Mouse (Mus musculus) layer of hippocampus, adult 9-10 months (tissue): ENCODE measurements around the gene Glp1r.

Source experiments
- DNase-seq: peaks from one replicate; pipeline ENCODE4 v3.0.0; 2022; ENCODE audit warnings: low spot score

The Glp1r gene

DNA sequence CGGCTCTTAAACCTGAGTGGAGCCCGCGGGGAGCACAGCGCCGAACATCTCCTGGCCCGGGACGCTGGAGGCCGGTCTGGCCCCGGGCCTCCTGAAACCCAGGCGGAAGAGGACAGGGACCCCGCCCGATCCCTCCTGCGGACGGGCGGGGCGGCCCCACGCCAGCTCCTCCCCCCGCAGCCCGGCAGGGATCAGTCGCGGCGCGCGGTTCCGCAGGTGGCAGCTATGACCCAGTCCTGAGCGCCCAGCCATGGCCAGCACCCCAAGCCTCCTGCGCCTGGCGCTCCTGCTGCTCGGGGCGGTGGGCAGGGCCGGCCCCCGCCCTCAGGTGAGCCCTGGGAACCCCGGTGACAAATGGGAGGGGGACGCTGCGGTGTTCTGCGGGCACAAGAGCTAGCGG, at the start of gene Glp1r:
Gene Glp1r (plus strand): TSS at position 191 of the 400 bp plus-strand sequence.
- DNase-seq, result no peak

DNA sequence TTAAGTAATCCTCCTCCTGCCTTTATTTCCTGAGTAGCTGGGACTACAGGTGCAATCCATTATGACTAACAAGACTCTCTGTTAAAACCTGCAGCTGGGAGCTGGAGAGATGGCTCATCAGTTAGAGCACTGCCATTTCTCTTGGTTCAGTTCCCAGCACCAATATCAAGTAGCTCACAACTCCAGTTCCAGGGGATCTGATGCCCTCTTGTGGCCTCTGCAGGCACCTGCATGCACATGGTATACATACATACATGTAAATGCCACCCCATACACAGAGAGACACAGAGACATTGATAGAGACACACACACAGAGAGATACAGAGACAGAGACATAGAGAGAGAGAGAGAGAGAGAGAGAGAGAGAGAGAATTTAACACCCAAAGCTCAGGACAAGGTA, 49.3 kb upstream of the Glp1r start:
- DNase-seq, result no peak

DNA sequence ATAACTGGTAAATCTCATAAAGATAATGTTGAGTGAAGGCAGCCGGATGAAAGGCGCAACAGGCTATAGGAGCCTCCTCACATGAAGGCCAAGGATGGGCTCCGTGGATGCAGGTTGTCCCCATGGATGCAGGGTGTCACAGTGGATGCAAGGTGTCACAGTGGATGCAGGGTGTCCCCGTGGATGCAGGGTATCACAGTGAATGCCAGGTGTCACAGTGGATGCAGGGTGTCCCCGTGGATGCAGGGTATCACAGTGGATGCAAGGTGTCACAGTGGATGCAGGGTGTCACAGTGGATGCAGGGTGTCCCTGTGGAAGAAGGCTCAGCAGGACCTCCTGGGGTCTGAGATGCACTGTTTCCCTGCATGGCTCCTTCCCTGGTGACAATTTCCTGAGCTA, 44.3 kb upstream of the Glp1r start:
- no peak for DNase-seq

DNA sequence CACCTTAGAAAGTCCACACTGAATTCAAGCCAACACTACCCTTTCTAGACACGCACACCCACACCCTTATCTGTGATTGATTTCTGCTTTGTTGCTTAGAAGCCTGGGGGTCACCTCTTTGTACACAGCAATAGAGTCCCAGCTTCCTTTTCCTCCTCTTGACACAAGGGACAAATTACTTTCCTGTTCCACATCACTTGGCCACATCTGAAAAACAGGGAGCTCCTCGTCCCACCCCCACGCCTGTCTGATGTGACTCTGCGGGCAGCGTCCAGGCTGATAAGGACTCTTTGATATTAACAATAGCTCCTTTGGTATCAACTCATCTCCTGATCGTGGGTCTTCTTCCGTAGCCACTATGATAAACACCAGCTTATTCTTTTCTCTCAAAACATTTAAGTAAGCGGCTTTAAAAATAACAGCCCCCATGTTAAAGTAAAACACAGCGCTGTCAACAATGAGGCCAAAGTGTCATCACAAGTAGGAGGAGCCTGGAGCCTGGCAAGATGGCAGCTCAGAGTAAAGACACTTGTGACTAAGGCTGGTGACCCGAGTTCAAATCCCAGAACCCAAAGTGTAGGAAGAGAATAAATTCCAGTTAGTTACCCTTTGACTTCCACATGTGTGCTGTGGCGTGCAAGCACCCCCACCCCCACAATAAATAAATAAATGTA, 42.9 kb upstream of the Glp1r start:
- DNase-seq, result no peak

DNA sequence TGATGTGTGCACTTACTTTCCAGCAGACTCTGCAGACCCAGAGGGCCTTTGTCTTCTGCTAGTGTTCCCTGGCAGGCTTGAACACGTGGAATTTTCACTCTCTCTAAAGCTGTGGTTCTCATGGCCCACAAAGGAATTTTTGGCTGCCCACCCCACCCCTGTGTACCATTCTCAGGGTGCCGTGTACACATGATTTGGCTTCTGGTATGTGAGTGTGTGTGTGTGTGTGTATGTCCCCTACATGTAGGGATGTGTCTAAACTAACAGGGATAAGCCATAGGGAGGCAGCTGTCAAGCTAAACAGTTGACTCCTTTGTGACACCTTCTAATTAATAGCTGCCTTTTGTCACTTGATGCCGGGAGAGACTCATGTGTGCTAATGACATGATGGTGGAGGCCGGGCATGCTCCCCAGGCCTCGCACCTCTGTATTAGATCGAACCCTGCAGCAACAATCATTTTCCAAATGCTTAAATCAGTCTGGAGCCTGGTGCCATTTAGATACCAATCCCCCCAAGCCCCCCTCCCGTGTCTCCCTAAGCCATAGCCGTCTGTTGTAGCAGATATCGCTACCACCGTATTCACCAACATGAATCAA, 41.5 kb upstream of the Glp1r start:
- DNase-seq, result no peak

DNA sequence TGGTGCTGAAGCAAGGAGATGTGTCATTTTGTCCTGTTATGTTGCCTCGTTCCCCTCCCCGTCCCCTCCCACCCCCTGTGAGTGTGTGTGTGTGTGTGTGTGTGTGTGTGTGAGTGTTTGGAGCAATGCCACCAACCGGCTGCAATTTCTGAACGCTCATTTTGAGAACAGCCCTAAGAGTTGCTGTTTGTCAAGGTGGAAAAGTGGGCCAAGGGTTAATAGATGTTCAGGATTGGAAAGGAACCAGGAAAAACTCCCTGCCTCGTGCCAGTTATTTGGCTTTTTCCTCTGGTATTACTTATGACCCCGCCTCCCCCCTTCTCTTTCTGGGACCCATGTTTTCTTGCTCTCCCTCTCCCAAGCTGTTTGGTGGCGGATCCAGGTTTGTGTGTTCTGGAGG, 41.0 kb upstream of the Glp1r start:
- no peak for DNase-seq

DNA sequence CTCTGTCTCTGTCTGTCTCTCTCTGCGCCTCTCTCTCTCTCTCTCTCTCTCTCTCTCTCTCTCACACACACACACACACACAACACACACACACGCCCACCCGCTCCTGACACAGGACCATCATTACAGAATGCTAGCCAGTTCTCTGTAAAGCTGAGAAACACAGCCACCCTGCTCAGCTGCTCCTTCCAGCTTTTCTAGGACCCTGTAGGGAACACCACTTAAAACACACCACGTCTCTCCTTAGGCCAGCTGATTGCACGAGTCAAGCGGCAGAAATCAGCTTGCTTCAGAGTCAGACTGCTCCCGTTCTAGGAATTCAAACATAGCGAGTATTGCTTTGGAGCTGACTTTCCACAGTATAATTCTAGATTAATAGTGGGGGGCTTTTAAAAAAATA, 35.3 kb upstream of the Glp1r start:
- no peak for DNase-seq

DNA sequence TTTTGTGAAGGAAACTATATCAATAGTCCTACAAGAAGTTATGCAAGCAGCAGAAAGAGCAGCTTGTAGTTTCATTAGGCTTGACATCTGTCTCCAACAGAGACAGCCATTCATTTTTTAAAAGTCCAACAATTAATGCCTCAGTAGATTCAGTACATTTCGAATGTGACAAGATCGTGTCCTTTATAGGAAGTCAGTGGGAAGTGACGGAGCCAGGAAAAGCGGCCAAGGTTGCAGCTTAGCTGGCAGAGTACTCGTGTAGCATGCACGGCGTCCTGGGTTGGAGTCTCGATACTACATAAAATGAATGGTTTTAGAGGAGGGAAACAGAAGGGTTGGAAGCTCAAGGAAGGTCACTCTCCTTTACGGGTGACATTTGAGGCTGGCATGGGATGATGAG, 34.7 kb upstream of the Glp1r start:
- no peak for DNase-seq

DNA sequence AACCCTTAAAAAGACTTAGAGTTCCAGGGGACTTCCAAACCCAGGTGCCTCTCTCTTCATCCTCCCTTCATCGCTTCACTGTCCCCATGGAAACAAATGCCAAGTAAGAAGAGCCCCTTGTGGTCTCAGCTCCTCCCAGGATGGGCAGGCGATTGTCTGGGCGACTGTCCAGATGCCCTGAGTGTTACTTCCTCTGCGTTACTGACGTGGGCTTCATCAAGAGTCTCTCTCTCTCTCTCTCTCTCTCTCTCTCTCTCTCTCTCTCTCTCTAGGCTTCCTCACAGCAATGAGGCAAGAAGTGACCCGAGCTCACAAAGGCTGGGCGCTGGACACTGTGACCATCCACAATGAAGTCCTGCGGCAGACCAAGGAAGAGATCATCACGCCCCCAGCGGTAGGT, 30.6 kb upstream of the Glp1r start:
- no peak for DNase-seq

DNA sequence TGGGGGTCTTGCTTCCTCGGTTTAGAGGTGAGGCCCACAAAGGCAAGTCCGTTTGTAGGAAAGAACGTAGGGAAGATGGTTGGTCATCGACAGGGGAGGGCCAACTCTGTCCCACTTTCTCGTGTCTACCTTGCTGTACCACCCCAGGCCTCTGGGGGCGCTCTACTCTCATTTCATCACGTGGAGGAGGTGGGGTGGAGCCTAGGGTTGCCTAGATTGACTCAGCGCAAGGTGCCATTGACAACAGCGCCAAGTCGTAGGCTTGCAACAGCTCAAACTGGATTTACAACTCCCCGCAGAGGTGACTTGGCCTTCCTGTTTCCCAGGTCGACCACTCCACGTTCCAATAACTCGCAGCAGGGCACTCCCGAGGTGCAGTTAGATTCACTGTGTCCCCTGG, 27.3 kb upstream of the Glp1r start:
- no peak for DNase-seq

DNA sequence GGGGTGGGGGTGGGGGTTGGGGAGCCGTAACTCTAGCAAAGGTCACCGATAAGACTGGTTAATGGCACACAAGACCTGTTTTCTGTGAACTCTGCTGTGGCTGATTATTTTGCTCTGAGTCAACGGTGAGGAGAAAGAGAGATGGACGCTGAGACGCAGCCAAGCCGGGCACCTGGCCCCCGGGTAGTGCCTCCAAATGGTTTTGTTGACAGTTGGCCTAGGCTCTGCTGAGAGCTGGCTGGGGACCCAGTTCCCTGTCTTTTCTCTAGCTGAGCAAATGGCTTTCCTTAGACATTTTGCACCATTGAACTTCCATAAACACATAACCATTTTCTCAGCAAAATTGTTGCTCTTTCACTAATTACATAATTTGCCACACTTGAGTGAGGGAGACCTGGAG, 24.2 kb upstream of the Glp1r start:
- no peak for DNase-seq

DNA sequence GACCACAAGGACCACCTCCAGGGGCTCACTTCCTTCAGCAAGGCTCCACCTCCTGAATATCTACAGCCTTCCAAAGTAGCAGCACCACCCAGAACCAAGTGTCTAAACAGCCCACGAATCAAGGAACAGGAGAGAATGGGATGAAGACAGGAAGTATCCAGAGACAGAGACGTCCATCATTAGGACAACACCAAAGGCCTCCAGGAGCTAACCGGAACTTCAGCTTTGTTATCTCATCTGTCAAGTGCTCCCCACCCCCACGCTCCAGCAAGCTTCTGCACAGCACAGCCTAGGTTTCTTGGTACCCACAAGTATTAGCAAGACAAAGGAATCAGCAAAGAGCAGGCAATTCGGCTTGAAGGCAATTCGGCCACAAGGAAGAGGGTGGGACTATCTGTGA, 23.0 kb upstream of the Glp1r start:
- no peak for DNase-seq

DNA sequence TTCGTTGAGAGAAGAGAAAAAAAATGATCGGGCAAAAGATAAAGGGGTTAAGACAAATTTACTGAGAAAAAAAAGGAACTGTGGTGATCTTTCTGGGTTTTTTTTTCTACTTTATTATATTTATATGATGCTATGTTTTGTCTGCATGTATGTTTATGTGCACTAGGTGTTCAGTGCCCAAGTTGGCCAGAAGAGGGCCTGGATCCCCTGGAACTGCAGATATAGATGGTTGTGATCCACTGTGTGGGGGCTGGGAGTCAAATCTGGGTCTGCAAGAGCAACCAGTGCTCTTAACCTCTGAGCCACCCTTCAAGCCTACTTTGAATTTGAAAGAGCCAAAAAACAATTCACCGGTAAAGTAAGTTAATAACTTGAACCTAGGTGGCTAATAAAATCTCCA, 21.2 kb upstream of the Glp1r start:
- DNase-seq, result no peak

DNA sequence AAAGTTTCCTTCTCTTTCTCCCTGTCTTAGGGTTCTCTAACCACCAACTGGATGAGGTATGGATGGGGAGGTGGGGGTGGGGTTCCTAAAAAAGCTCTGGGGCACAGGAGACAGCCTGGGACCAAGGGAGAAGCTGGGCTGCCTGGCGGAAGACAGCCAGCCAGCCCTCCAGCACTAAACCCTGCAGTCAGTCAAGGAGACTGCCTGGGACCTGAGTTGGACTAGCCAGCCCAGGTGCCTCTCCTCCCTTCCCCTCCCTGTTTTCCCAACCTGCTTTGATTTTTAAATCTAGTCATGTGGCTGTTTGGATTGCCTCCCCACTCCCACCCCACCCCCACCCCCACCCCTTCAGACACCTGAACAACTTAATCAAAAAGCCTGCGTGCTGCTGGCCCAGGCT, 20.6 kb upstream of the Glp1r start:
- no peak for DNase-seq

DNA sequence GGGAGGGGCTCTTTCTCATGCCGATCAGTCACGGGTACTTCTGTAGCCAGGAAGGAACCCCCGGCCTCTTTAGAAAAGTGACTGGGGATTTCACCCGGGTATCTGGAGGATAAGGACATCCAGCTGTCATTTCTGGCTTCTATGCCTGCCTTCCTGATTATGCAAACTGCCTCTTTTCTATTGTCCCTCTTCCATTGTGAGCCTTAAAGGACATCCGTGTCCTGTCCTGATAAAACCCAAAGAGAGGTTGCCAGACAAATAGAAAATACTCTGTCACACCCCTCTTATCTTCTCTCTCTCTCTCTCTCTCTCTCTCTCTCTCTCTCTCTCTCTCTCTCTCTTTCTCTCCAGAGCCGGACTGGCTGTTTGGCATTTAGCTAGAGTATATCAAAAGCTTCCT, 19.4 kb upstream of the Glp1r start:
- no peak for DNase-seq

DNA sequence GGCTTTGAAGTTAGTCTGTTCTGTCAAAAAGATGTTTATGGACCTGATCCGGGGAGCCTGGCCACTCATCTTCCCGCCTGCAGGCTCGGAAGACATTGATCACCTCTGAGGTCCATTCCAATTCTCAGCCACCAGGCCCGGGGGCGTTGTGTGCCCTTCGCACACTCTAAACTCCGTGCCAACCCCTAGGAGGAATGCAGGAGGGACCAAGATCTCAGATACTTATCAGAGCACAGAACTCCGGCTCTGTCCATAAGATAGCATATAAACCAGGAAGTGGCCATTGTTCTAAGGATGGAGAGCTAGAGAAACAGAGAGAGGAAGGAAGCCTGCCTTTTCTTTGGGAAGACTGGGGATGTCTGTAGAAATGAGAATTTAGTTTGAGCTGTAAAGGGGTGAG, 18.1 kb upstream of the Glp1r start:
- no peak for DNase-seq

DNA sequence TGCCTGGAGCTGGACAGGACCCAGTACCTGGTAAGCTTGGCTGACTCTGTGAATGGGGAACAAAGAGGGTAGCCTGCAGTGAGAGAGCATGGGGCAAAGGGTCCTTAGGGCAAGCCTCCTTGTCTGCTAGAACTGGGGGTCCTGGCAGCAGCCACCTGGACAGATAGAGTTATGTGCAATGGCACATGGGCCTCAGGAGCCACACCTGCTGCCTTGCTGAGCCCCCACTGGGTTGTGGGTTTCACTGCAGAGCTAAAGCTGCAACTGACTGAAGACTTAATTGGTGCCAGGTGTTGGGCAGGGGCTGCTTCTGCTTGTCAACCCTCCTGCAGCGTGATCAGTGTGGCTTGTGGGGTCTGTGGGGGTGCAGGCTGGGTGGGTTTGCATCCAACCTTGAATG, 9.5 kb upstream of the Glp1r start:
- DNase-seq, result no peak

DNA sequence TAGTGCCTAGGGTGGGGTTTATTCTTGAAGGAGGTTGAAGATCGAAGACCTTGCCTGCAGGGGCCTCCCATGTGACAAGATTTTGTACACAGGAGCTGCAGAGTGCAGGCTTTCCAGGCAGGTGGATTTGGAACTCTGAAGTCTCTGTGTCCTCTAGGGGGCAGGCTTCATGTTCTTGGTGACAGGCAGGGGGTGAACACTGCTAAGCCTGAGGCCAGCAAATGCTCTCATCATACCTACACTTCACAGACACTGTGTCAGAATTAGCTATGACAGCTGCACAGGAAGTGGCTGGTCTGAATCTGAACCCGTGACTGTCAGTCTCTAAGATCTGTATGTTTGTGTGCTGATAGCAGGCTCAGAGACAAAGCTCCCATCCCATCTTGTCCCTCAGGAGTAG, 8.9 kb upstream of the Glp1r start:
- no peak for DNase-seq

DNA sequence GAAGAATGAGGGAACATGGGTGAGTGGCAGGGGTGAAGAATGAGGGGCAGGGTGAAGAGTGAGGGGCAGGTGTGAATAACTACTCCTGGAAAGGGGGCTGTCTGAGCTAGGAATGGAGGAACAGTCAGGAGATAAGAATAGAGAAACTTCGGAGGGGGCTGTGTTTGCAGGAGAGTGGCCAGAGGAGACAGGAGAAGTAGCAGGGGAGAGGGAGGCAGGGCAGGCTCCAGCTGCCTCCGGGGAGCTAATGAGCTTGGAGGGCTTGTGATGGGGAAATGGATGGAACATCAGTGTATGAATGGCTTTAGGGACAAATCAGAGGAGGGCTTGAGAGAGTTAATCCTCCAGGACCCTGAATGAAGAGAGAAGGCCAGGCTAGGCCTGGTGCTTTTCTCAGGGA, 4.5 kb upstream of the Glp1r start:
- no peak for DNase-seq

DNA sequence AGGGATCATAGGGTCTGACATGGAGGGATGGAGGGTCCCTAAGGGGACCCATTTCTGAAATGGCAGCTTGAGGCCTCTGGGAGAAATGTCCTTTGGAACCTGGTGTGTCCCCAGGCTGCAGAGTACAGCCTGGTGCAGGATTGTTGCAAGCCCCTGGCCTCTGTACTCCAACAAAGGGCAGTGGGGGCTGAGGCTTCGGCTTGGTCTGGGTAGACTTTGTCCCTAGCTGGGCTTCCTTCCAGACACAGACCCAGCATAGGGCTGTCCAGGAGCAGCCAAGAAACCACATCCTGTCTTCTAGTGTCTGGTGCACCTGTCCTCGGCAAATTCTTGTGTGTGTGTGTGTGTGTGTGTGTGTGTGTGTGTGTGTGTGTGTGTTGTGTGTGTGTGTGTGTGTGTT, 2.5 kb downstream of the Glp1r start:
- no peak for DNase-seq

DNA sequence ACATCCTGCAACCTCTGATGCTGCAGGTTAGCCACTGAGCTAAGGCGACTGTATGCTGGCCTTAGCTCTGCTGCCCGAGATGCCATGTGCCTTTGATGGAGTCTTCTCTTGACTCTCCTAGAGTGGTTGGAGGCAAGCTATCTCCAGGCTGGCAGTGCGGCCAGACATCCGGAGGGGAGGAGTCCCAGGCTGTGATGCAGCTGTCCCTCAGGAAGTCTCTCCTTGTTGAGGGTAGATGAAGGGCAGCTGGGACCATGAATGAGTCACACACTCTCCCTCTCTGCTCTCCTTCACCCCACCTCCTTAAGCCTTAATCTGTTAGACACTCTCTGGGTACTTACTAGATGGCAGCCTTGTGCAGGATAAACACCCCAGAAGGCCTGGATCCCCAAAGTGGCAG, 6.0 kb downstream of the Glp1r start:
- DNase-seq, result no peak

DNA sequence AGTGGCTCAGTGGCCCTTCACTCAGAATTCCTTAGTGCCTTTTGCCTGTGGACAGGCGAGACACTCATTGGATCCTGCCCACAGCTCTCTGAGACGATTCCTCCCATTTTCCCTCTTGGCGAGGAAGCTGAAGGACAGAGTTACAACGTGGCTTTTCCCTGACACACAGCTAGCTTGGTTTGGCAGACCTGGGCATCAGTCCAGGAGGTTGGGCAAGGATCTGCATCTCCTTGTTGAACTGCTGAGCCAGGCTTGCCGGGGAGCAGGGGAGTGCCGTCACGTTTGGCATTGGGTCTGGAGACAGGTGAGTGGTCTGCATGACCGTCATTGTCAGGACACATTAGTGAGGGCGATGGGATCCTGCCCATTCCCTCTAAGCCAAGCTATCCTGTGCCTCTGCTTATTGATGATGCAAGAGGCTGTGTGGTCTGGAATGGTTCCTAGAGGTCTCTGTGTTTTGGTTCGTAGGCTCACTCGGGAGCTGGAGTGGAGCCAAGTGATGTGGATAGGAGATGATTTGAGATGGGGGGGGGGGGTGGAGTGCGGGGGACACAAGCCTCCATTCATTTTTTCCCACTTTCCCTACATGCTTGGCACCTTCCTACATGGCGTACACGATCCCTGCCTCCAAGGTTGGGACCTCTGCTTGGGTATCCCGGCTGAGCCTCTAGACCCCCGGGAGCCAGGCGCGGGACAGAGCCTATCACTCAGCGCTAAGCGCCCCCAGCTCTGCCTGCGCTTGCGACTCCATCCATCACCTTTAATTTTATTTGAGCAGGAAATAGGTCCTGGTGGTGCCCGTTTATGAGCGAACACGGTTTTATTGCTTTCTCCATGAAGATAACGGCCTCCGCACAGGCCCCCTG, 9.5 kb downstream of the Glp1r start:
- DNase-seq, result no peak

DNA sequence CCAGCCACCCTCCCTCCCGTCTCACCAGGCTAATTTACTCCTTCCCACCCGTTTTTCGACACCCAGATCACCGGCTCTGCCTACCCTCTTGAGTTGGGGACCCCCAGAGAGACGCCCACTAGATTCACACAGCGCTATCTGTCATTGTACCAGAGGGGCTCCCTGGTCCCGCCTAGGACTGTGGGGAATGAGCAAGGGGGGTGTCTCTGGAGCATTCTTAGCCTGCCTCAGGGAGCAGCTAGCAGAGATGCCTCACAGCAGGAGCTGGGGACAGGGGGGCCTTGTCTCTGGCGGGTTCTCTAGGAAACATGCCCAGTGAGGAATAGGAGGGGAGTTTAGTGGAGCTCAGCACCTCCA, 10.1 kb downstream of the Glp1r start:
- DNase-seq, result no peak

DNA sequence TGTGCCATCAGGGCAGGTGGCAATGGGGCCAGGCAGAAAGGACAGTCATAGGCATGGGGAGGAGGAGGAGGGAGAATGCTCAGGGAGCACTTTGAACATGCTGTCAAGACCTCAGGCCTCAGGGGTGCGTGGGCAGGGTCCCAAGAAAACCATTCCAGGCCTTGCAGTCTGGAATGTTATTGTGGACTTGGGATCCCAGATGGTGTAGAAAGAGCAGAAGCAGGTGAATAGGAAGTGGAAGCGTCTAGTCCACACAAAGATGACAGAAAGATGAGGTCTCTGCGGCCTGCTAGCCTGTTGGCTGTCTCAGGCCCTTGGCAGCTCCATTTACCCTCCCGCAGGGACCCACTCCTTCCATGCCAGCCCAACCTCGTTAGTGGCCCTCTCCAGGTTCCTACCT, 10.9 kb downstream of the Glp1r start:
- no peak for DNase-seq
